Mouse (Mus musculus): ENCODE results near the gene 1700013G24Rik. TPM values are rescaled to one million over a fixed set of nuclear protein-coding genes. Genes with fewer than 3 reads are reported as not detected.

The 1700013G24Rik gene
- polyA plus RNA-seq, 1 experiment from 2014 or later = not detected

DNA sequence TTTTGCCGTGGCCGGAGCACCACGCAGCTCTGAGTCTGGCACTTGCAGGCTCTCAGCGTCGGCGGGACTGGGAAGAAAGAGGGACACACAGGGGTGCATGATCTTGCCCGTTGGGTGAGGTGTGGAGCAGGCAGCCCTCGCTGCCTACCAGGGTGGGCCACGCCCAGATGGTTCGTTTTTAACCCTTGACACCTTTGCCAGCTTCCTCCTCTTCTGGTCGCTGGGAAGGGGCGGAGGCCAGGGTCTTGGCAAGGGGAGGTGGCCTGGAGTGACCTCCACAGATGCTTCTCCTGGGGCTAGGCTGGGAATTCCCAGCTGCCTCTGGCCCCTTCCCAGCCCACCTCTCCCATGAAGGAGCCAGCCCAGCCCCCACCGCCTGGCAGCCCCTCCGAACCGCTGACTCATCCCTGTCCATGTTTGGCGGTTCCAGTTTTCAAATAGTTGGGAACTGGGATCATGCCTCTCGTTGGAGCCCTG is 23.7 kb downstream of the 1700013G24Rik start:
- Histone ChIP-seq H3K4me2 (replicated peaks; ENCODE audit: low read depth) (peak overlapping the region; percentile 53), H3K9me3 (ENCODE audit: control insufficient read depth, low read length) (no peaks in the 10 kb centered on the region), H3K36me3 (ENCODE audit: control insufficient read depth, insufficient read depth, low read length) (no peaks in the 10 kb centered on the region), H3K27ac (replicated peaks) (peak overlapping the region; percentile 87), H3K27me3 (ENCODE audit: control insufficient read depth, insufficient read depth, low read length) (no peaks in the 10 kb centered on the region), H3K4me1 (replicated peaks; ENCODE audit: control insufficient read depth, insufficient read depth) (peaks cover 37% of the 10 kb centered on the region), H3K4me3 (ENCODE audit: low read depth, low read length) (peak overlapping the region; percentile 25), H3K9ac (ENCODE audit: low read length) (peak overlapping the region; percentile 51)
- TF ChIP-seq CTCF (IDR thresholded peaks at IDR 0.05; ENCODE audit: low read depth) (no peak), EP300 (optimal IDR thresholded peaks at IDR 0.05) (no peak)
- peak; percentile 43 for DNase-seq (ENCODE audit: low spot score)
- 9% methylated on average over 16 of the region's 17 CpGs for WGBS
- peak; percentile 21; the same call in 1 of the 2 replicates for ATAC-seq (ENCODE audit: low FRiP score, low TSS enrichment)

DNA sequence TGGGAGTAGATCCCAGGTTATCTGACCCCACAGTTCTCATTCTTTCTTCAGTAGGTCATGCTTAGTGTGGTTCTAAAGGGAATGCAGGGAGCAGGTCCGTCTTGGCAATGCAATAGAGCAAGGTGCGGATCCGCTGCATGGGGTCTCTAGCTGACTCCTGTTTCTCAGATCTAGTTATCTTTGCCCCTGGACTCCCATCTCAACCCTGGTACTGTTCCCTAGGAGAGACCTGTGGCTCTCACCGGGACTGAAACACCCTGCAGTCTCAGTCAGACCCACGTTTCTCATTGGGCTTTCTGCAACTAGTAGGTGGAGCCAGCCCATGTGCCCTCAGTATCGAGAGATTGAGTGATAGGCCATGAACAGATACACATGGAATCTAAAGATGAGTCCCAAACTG is 24.5 kb downstream of the 1700013G24Rik start:
- peaks cover 41% of the 10 kb centered on the region for H3K4me1 ChIP-seq (replicated peaks; ENCODE audit: control insufficient read depth, insufficient read depth)
- no peaks in the 10 kb centered on the region for H3K27me3 ChIP-seq (ENCODE audit: control insufficient read depth, insufficient read depth, low read length)
- WGBS = 57% methylated on average over 6 of the region's 6 CpGs
- peak overlapping the region; percentile 87 for H3K27ac ChIP-seq (replicated peaks)
- no peak for DNase-seq (ENCODE audit: low spot score)
- H3K9ac ChIP-seq (ENCODE audit: low read length) = peak overlapping the region; percentile 8; the same call in 1 of the 2 replicates
- ATAC-seq (ENCODE audit: low FRiP score, low TSS enrichment) = no peak
- no peak overlapping the region; the same call in 1 of the 2 replicates for H3K4me2 ChIP-seq (replicated peaks; ENCODE audit: low read depth)
- H3K9me3 ChIP-seq (ENCODE audit: control insufficient read depth, low read length) = no peaks in the 10 kb centered on the region
- H3K36me3 ChIP-seq (ENCODE audit: control insufficient read depth, insufficient read depth, low read length) = no peaks in the 10 kb centered on the region
- no peak overlapping the region for H3K4me3 ChIP-seq (ENCODE audit: low read depth, low read length)
- TF ChIP-seq CTCF (IDR thresholded peaks at IDR 0.05; ENCODE audit: low read depth) (no peak), EP300 (optimal IDR thresholded peaks at IDR 0.05) (no peak)

DNA sequence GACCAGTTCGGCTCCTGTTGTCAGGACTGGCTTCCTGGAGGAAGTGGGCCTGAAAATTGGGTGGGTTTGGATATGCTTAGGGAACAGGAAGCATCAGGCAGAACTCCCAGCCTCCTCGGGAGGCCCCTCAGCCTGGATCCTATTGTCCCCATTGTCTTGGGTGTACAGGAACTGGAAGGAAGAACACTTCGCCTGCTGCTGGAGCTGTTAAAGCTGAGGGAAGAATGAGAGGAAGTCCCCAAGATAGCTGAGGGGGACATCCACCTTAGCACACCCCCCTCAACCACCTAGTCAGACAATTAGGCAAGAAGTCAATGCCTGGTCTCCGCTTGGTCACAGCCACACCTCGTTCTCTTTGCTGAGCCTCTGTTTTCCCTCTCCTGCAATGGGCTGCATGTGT is 25.2 kb downstream of the 1700013G24Rik start:
- H3K36me3 ChIP-seq (ENCODE audit: control insufficient read depth, insufficient read depth, low read length) = no peaks in the 10 kb centered on the region
- no peak overlapping the region for H3K9ac ChIP-seq (ENCODE audit: low read length)
- 59% methylated on average over 5 of the region's 5 CpGs for WGBS
- H3K27me3 ChIP-seq (ENCODE audit: control insufficient read depth, insufficient read depth, low read length) = no peaks in the 10 kb centered on the region
- peak overlapping the region; percentile 30; the same call in 1 of the 2 replicates for H3K27ac ChIP-seq (replicated peaks)
- no peaks in the 10 kb centered on the region for H3K9me3 ChIP-seq (ENCODE audit: control insufficient read depth, low read length)
- TF ChIP-seq EP300 (optimal IDR thresholded peaks at IDR 0.05) (no peak), CTCF (IDR thresholded peaks at IDR 0.05; ENCODE audit: low read depth) (no peak)
- 0 out of 2 replicates have a peak overlapping the region, but pooled peaks have one; percentile 8 for H3K4me2 ChIP-seq (replicated peaks; ENCODE audit: low read depth)
- DNase-seq (ENCODE audit: low spot score) = no peak
- no peak overlapping the region for H3K4me3 ChIP-seq (ENCODE audit: low read depth, low read length)
- ATAC-seq (ENCODE audit: low FRiP score, low TSS enrichment) = no peak
- peaks cover 38% of the 10 kb centered on the region for H3K4me1 ChIP-seq (replicated peaks; ENCODE audit: control insufficient read depth, insufficient read depth)

DNA sequence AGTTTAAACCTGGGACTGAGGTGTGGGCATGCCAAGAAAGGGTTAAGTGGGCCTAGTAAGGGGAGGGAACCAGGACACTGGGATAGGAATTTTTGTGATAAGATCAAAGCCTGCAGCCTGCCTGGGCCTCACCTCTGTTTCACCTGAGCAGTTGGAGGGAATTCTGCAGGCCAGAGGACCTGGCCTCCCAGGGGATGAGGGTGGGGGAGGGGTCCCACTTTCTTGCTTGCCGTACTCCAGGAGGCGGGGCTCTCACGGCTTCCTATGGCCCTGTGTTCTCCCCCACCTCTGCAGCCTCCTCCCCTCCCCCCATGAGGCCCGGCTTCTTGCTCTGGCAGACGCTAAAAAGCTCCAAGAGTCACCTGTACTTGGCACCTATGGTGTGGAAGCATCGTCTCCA is 26.7 kb downstream of the 1700013G24Rik start:
- TF ChIP-seq EP300 (optimal IDR thresholded peaks at IDR 0.05) (no peak), CTCF (IDR thresholded peaks at IDR 0.05; ENCODE audit: low read depth) (no peak)
- H3K4me1 ChIP-seq (replicated peaks; ENCODE audit: control insufficient read depth, insufficient read depth) = peaks cover 32% of the 10 kb centered on the region
- ATAC-seq (ENCODE audit: low FRiP score, low TSS enrichment) (no peak), DNase-seq (ENCODE audit: low spot score) (peak; percentile 64)
- H3K4me2 ChIP-seq (replicated peaks; ENCODE audit: low read depth) = no peak overlapping the region
- H3K9me3 ChIP-seq (ENCODE audit: control insufficient read depth, low read length) = no peaks in the 10 kb centered on the region
- no peak overlapping the region for H3K4me3 ChIP-seq (ENCODE audit: low read depth, low read length)
- no peaks in the 10 kb centered on the region for H3K36me3 ChIP-seq (ENCODE audit: control insufficient read depth, insufficient read depth, low read length)
- WGBS = 28% methylated on average over 6 of the region's 6 CpGs
- H3K27me3 ChIP-seq (ENCODE audit: control insufficient read depth, insufficient read depth, low read length) = no peaks in the 10 kb centered on the region
- no peak overlapping the region; the same call in 1 of the 2 replicates for H3K27ac ChIP-seq (replicated peaks)
- H3K9ac ChIP-seq (ENCODE audit: low read length) = no peak overlapping the region

DNA sequence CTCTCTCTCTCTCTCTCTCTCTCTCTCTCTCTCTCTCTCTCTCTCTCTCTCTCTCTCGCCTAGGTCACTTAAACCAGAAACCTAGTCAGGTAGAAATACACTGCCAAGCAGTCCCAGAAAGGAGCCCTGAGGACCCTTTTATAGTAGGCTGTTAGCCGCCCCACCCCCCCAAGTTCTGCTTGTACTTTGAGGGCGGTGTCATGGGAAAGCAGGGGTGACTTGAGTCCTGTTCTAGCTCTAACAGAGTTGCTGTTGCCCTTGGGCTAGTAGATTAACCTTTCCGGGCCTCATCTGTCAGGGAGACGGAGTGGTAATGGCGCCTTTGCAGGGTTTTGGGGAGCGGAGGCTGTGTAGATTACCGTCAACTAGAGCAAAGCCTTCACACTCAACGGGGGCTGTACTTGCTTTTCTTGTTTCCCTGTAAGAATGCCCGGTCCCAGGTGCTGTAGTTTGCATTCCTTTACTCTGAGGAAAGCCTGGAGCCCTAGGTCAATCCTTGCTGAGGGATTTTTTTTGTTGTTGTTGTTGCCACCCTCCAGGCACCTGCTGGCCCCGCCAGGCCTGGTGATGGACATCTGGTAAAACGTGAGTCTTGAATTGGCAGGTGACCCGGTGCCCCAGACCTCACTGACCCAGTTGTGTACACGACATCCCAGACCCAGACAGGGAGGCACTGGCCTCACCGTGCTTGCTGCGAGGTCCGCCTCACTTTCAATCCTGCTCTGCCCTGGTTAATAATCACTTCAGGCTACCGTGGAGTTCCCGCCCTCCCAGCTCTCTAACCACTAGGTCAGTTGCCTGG is 27.3 kb downstream of the 1700013G24Rik start:
- peak overlapping the region; percentile 69 for H3K27ac ChIP-seq (replicated peaks)
- peaks cover 32% of the 10 kb centered on the region for H3K4me1 ChIP-seq (replicated peaks; ENCODE audit: control insufficient read depth, insufficient read depth)
- no peak overlapping the region for H3K4me2 ChIP-seq (replicated peaks; ENCODE audit: low read depth)
- H3K36me3 ChIP-seq (ENCODE audit: control insufficient read depth, insufficient read depth, low read length) = no peaks in the 10 kb centered on the region
- no peak overlapping the region for H3K9ac ChIP-seq (ENCODE audit: low read length)
- WGBS = 23% methylated on average over 19 of the region's 19 CpGs
- ATAC-seq (ENCODE audit: low FRiP score, low TSS enrichment) (peak; percentile 68), DNase-seq (ENCODE audit: low spot score) (peak; percentile 75)
- no peak for TF ChIP-seq CTCF (IDR thresholded peaks at IDR 0.05; ENCODE audit: low read depth)
- no peak for TF ChIP-seq EP300 (optimal IDR thresholded peaks at IDR 0.05)
- no peaks in the 10 kb centered on the region for H3K9me3 ChIP-seq (ENCODE audit: control insufficient read depth, low read length)
- no peaks in the 10 kb centered on the region for H3K27me3 ChIP-seq (ENCODE audit: control insufficient read depth, insufficient read depth, low read length)
- no peak overlapping the region for H3K4me3 ChIP-seq (ENCODE audit: low read depth, low read length)

DNA sequence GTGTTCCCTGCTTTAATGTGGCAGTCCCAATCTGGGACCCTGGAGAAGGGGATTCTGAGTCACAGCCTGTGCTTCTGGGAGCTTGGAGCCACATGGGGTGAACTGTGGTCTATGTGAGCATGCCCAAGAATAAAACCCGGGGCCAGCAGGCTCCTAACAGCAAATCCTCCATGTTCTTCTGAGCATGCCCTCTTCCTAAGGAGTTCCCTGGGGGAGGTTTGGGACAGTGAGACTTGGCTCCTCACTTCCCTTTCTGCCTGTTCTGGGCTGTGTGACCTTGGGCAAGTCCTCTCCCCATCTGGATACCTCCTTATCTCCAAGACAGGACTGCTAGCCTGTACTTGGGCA is 27.9 kb downstream of the 1700013G24Rik start:
- no peak for DNase-seq (ENCODE audit: low spot score)
- no peaks in the 10 kb centered on the region for H3K9me3 ChIP-seq (ENCODE audit: control insufficient read depth, low read length)
- no peak for TF ChIP-seq CTCF (IDR thresholded peaks at IDR 0.05; ENCODE audit: low read depth)
- TF ChIP-seq EP300 (optimal IDR thresholded peaks at IDR 0.05) = no peak
- 29% methylated on average over 1 of the region's 1 CpGs for WGBS
- peaks cover 30% of the 10 kb centered on the region for H3K4me1 ChIP-seq (replicated peaks; ENCODE audit: control insufficient read depth, insufficient read depth)
- H3K9ac ChIP-seq (ENCODE audit: low read length) = no peak overlapping the region
- H3K36me3 ChIP-seq (ENCODE audit: control insufficient read depth, insufficient read depth, low read length) = no peaks in the 10 kb centered on the region
- no peaks in the 10 kb centered on the region for H3K27me3 ChIP-seq (ENCODE audit: control insufficient read depth, insufficient read depth, low read length)
- H3K27ac ChIP-seq (replicated peaks) = peak overlapping the region; percentile 69
- H3K4me2 ChIP-seq (replicated peaks; ENCODE audit: low read depth) = no peak overlapping the region
- no peak for ATAC-seq (ENCODE audit: low FRiP score, low TSS enrichment)
- H3K4me3 ChIP-seq (ENCODE audit: low read depth, low read length) = no peak overlapping the region

Measured in stomach, postnatal 0 days (tissue).